Mouse (Mus musculus) E14TG2a.4 (cell line): ENCODE results near the gene Ehbp1l1.

Source experiments
- CTCF ChIP-seq: conservative IDR thresholded peaks from 2 replicates; pipeline ENCODE4 v1.5.1; 2014; ENCODE audit warnings: low read length
- NANOG ChIP-seq: IDR thresholded peaks from 2 replicates; pipeline ENCODE4 v1.6.1; 2014; ENCODE audit warnings: borderline replicate concordance, low read length, mixed read lengths
- POU5F1 ChIP-seq: IDR thresholded peaks from 2 replicates; pipeline ENCODE4 v1.6.1; 2014; ENCODE audit warnings: low read length, borderline replicate concordance

GRCm38 (mm10) chr19:5756321-5756985, 30.3 kb upstream of the Ehbp1l1 start:
- TF ChIP-seq CTCF (no peak), POU5F1 (no peak), NANOG (no peak)
